In genomic region chr2:37802610-37803212, GRCm38 (mm10) we compare ENCODE assay signal across 8 mouse cellular contexts. TPM values are rescaled to one million over a fixed set of nuclear protein-coding genes. Genes with fewer than 3 reads are reported as not detected.
A peak's percentile ranks its signal among the peaks of the same experiment; 100 is the strongest.
DNase-seq lines count a peak whose midpoint lies in the region; ATAC-seq lines count a peak whose summit lies in the region.

No protein-coding gene starts in this region.

- no peak overlapping the region for H3K9ac ChIP-seq in heart, embryonic 11.5 days (ENCODE audit: low read depth, low read length)
- no peak overlapping the region for H3K9ac ChIP-seq in midbrain, embryonic 14.5 days (replicated peaks; ENCODE audit: low read length)

- H3K27me3 ChIP-seq in heart, embryonic 11.5 days (ENCODE audit: control insufficient read depth, insufficient read depth, low read length): no peaks in the 10 kb centered on the region
- no peaks in the 10 kb centered on the region for H3K27me3 ChIP-seq in limb, embryonic 10.5 days (ENCODE audit: low read depth, poor library complexity, severe bottlenecking)
- no peaks in the 10 kb centered on the region for H3K27me3 ChIP-seq in midbrain, embryonic 14.5 days (ENCODE audit: control insufficient read depth, insufficient read depth, low read length)

- no peak overlapping the region for H3K27ac ChIP-seq in heart, embryonic 11.5 days (ENCODE audit: low read depth, low read length)
- H3K27ac ChIP-seq in limb, embryonic 10.5 days: peak overlapping the region; percentile 40; the same call in 1 of the 2 replicates
- no peak overlapping the region for H3K27ac ChIP-seq in midbrain, embryonic 14.5 days (replicated peaks; ENCODE audit: low read depth, low read length)

- H3K4me1 ChIP-seq in heart, embryonic 11.5 days (ENCODE audit: control insufficient read depth, insufficient read depth, low read length): peaks cover 10% of the 10 kb centered on the region
- H3K4me1 ChIP-seq in limb, embryonic 10.5 days: peaks cover 39% of the 10 kb centered on the region
- H3K4me1 ChIP-seq in midbrain, embryonic 14.5 days (ENCODE audit: control insufficient read depth, insufficient read depth, low read length): no peaks in the 10 kb centered on the region

- H3K9me3 ChIP-seq in heart, embryonic 11.5 days (replicated peaks; ENCODE audit: control insufficient read depth, low read length): no peaks in the 10 kb centered on the region
- no peaks in the 10 kb centered on the region for H3K9me3 ChIP-seq in limb, embryonic 10.5 days (replicated peaks)
- H3K9me3 ChIP-seq in midbrain, embryonic 14.5 days (ENCODE audit: control insufficient read depth, low read length): no peaks in the 10 kb centered on the region

- no peaks in the 10 kb centered on the region; the same call in 1 of the 2 replicates for H3K36me3 ChIP-seq in heart, embryonic 11.5 days (ENCODE audit: control insufficient read depth, insufficient read depth, low read length)
- peaks cover 15% of the 10 kb centered on the region for H3K36me3 ChIP-seq in limb, embryonic 10.5 days
- peaks cover 3% of the 10 kb centered on the region; the same call in 1 of the 2 replicates for H3K36me3 ChIP-seq in midbrain, embryonic 14.5 days (ENCODE audit: control insufficient read depth, insufficient read depth, low read length)

- DNase-seq in heart, adult 11 months: peak; percentile 92
- peak; percentile 74 to 81 for DNase-seq in cerebellum, postnatal 36 days
- peak; percentile 63 for DNase-seq in gastrocnemius, postnatal 14 days
- peak; percentile 69 for DNase-seq in kidney, adult 18-20 months
- DNase-seq in limb, embryonic 10.5 days (ENCODE audit: low spot score): peak; percentile 86
- peak; percentile 86 for DNase-seq in midbrain, embryonic 14.5 days
- peak; percentile 11 for DNase-seq in spleen, adult 12 weeks (ENCODE audit: low spot score)

- WGBS in heart, embryonic 11.5 days (ENCODE audit: insufficient replicate concordance): 44% methylated on average over 4 of the region's 4 CpGs
- 44% methylated on average over 4 of the region's 4 CpGs for WGBS in limb, embryonic 10.5 days
- WGBS in midbrain, embryonic 14.5 days: 48% methylated on average over 4 of the region's 4 CpGs

- no peak; the same call in 1 of the 2 replicates for ATAC-seq in heart, embryonic 11.5 days (replicated peaks; ENCODE audit: insufficient number of reproducible peaks, low FRiP score, low TSS enrichment)
- ATAC-seq in midbrain, embryonic 14.5 days (ENCODE audit: low FRiP score, low TSS enrichment): peak; percentile 77

- intact Hi-C loops in gastrocnemius, postnatal 14 days (cut with DNase I; ENCODE audit: low total_unique reads): no loop called here

- H3K4me2 ChIP-seq in heart, embryonic 11.5 days: no peak overlapping the region
- no peak overlapping the region for H3K4me2 ChIP-seq in midbrain, embryonic 14.5 days (ENCODE audit: low read length)

- no peak overlapping the region for H3K4me3 ChIP-seq in heart, embryonic 11.5 days (ENCODE audit: low read depth, low read length)
- H3K4me3 ChIP-seq in limb, embryonic 10.5 days: no peak overlapping the region
- no peak overlapping the region for H3K4me3 ChIP-seq in midbrain, embryonic 14.5 days (replicated peaks; ENCODE audit: low read depth, low read length)

RNA-seq across cellular contexts. Expression of gene Crb2, which starts 26.7 kb away (rescaled TPM):
- 6.1 and 6.5 TPM in 2 replicates for polyA plus RNA-seq in heart, embryonic 11.5 days (2014; fragmentation: Nextera tagmentation; extraction: Ambion mirVana)
- under 1 TPM; 0.11 to 0.12 TPM for total RNA-seq in gastrocnemius, postnatal 14 days (2021)
- 2.1 and 4.3 TPM in 2 replicates for polyA plus RNA-seq in limb, embryonic 10.5 days (2016; fragmentation: Nextera tagmentation; extraction: Ambion mirVana)
- polyA plus RNA-seq in midbrain, embryonic 14.5 days (2014; fragmentation: Nextera tagmentation; extraction: Ambion mirVana): 3.5 and 5.8 TPM in 2 replicates

Comparison
In these comparisons a context has a peak if more than half of its experiments do, and no peak if none do; other contexts are left out.
1. DNase-seq: peak in every context shown above with its lines; median percentile 92 in heart, adult 11 months; 86 in limb, embryonic 10.5 days; 86 in midbrain, embryonic 14.5 days; 78 in cerebellum, postnatal 36 days; 69 in kidney, adult 18-20 months; 63 in gastrocnemius, postnatal 14 days; 11 in spleen, adult 12 weeks.